Mouse (Mus musculus) layer of hippocampus, adult 2 months (tissue): ENCODE data around the gene Ntn5. TPM values are rescaled to one million over a fixed set of nuclear protein-coding genes. Genes with fewer than 3 reads are reported as not detected.

ENCODE experiments used
- DNase-seq, 2 experiments: peaks; one replicate each; pipeline ENCODE4 v3.0.0; 2022; ENCODE audit warnings: low spot score in 2 of 2
- H3K27ac ChIP-seq: fragments of 200-600 bp; 2 replicates; pipeline ENCODE4 v1.8.1; 2022
- H3K4me3 ChIP-seq: fragments of 200-600 bp; 2 replicates; pipeline ENCODE4 v1.8.1; 2022; ENCODE audit warnings: mild to moderate bottlenecking
- CTCF ChIP-seq: fragments of 200-600 bp; conservative IDR thresholded peaks from 2 replicates; pipeline ENCODE4 v1.8.1; 2022; ENCODE audit warnings: antibody characterized with exemption, mild to moderate bottlenecking, moderate library complexity
- total RNA-seq, 2 experiments: library from RNA; stranded (reverse); gene quantifications; 2 replicates each; pipeline ENCODE4 v1.2.3; 2021

Ntn5 gene
- total RNA-seq, 2 experiments from 2014 or later = 6.3 to 9.3 TPM

DNA sequence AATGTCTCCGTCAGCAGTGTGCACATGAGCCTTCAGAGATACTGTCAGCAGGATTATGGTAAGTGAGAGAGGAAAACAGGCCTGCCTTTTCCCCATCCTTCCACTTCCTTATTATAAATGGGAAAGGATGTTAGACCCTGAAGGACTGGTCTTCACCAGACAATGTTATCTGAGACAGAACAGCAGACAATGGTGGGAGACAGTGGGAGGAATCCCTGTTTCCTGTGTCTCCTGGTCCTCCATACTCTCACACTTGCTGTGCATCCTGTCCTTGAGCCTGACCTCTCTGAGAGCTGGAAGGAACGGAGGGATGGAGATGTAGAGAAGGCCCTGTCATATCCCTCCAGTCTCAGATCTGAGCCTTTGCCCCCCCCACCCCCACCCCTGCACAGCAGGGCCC lies 8.5 kb downstream of the Ntn5 start:
- Histone ChIP-seq H3K4me3 (no peak overlapping the region), H3K27ac (no peak overlapping the region)
- no peak for DNase-seq
- no peak for TF ChIP-seq CTCF

DNA sequence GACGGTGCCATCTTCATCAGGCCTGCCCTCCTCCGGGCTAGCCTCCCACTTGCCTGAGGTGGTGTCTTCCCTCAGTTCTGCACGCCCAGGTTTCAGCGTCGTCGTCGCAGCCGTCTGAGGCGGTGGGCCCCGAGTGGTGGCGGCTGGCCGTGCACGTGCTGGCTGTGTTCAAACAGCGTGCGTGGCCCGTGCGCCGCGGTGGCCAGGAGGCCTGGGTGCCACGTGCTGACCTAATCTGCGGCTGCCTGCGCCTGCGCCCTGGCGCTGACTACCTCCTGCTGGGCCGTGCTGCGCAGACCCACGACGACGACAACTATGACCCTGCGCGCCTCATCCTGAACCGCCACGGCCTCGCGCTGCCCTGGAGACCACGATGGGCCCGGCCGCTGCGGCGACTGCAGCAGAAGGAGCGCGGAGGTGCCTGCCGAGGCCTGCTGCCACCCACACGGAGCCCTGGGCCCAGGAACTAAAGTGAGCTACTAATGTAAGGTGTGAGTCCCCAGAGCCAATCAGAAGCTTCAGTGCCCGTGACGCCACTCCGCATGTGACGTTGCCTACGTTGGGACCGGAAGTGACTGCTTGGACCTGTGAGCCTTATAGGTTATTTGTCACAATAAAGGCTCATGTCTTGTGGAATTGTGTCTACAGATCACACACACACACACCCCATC lies 10.2 kb downstream of the Ntn5 start, which contains the start of gene Sec1:
Sec1 (minus strand) TSS at position 482 of the 671 bp plus-strand sequence.
- no peak within 1 kb of the TSS for H3K27ac ChIP-seq
- DNase-seq = no peak
- H3K4me3 ChIP-seq = no peak within 1 kb of the TSS
- no peak for TF ChIP-seq CTCF

DNA sequence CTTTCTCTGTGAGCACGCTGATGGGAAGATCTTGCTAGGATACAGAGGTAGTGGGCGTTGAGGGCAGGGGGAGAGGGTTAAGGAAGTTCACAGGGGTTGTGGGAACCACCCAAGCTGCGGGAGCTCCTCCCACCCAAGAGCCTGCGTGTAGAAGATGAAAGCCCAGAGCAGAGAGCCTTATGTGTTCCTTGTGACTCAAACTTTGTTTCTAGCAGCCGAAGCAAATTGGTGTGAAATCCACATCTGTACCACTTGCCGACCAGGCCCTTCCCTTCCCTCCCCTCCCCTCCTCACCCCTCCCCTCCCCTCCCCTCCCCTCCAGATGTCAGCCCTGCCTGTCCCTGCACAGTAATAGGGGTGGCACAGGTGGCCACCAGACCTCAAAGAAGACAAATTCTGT lies 11.3 kb downstream of the Ntn5 start:
- H3K27ac ChIP-seq = no peak overlapping the region
- TF ChIP-seq CTCF = no peak
- H3K4me3 ChIP-seq = no peak overlapping the region
- no peak for DNase-seq

DNA sequence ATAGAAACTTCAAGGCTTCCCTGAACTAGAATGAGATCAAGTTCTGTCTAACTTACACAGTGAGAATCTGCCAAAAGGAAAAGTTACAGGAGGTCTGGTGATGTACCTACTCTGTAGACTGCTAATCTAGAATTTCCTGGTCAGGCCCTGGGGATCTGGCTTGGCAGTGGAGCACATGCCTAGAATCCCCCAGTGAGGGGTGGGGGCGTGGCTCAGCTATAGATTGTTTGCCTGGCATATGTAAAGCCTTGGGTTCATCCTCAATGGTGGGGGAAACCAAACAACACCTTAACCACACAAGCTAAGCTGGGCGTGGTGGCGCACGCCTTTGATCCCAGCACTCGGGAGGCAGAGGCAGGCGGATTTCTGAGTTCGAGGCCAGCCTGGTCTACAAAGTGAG lies 14.1 kb downstream of the Ntn5 start:
- no peak overlapping the region for H3K27ac ChIP-seq
- no peak for TF ChIP-seq CTCF

DNA sequence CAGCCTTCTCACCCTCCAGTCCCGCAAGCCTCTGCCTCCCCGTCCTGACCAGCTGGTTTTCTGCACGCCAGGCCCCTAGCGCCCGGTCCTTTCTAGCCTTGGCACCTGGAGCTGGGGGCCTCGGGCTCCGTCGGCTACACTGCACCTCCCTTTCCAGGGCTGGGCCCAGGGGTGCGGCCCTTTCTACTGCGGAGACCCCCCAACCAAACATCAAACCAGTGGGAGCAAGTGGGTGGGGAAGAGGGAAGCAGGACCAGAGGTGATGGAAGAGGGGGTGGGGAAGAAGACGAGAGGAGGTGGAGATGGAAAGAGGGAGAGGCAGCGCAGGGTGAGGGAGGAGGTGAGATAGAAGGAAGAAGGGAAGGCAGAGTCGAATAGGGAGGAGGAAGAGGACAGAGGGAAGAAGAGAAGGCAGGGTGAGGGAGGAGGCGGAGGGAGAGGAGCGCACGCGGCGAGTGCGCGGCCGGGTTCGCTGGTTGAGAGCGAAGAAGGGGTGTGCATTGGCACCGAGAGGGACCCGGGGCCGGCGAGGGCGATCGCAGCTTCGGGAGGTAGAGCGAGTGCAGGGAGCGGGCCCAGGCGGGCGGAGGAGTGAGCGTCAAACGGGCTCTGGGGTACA lies 15.8 kb downstream of the Ntn5 start, which contains the start of gene Car11:
Car11 (plus strand) TSS at position 321 of the 619 bp plus-strand sequence.
- no peak for TF ChIP-seq CTCF
- peak within 1 kb of the TSS; percentile 57 for H3K4me3 ChIP-seq
- no peak for DNase-seq
- H3K27ac ChIP-seq = peak within 1 kb of the TSS; percentile 98

More for the DNA sequence above, 14.1 kb downstream of the Ntn5 start:
- no peak for DNase-seq
- no peak overlapping the region for H3K4me3 ChIP-seq

DNA sequence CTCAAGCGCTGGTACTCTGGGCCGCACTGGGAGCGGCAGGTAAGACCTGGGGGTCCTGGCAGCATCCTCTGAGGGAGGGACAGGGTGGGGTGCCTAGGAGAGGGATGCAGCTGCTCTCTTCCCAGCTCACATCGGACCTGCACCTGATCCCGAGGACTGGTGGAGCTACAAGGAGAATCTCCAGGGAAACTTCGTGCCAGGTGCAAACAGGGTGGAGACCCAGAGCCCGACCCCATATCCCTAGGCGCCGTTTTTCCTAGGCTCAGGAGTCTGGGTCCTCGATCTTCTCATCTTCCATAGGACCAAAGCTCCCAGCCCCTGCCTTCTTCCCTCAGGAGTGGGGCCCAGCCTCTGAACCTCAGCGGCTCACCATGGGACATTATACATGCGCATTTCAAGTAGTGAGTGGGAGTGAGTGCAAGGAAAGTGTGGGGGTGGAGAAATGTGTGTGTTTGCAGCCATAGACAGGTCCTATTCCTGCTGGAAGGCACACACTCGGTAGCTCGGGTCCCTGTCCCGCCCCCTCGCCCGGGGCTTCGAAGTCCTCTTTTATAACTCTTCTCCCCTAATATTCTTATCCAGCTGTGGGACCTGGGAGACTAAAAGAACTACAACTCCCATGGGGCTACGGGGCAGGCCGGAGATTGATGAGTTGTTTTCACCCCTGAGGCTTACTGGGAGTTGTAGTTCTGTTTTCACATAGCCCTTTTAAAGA lies 16.6 kb downstream of the Ntn5 start:
- peak; percentile 83 to 87 for DNase-seq
- H3K27ac ChIP-seq = peak overlapping the region; percentile 98
- no peak for TF ChIP-seq CTCF
- peak overlapping the region; percentile 57 for H3K4me3 ChIP-seq

DNA sequence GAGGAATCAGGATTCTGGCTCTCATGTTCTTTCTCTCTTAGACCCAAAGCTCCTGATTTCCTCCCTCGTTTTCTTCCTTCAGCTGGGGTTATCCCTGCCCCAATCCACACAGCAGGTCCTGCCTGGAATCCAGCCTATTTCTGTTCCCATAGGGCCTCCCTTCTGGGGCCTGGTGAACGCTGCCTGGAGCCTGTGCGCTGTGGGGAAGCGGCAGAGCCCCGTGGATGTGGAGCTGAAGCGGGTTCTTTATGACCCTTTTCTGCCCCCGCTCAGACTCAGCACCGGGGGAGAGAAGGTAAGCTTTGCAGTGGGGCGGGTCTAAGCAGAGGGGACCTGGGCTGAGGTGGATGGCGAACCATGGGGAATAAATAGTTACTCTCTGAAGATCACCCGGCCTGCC lies 17.2 kb downstream of the Ntn5 start:
- peak overlapping the region; percentile 98 for H3K27ac ChIP-seq
- no peak for DNase-seq
- no peak for TF ChIP-seq CTCF
- peak overlapping the region; percentile 57 for H3K4me3 ChIP-seq

DNA sequence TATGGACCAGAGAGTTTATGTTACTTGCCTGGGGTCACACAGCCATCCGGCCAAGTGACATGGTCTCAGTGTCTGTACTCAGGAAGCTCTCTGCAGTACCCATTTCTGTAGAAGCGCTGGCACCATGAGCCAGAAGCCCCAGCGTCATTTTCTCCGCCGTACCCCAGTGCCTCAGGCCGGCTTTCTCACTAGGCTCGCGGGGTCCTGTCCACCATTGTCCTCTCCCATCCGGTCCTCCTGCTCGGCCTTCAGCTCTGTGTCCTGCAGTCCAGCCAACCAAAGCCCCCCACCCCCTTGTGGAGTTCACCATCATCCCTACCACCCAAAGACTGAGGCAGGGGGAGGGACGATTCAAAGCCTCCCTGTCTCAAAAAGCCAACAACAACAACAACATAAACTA lies 17.8 kb downstream of the Ntn5 start:
- DNase-seq = no peak
- H3K27ac ChIP-seq = peak overlapping the region; percentile 98
- H3K4me3 ChIP-seq = peak overlapping the region; percentile 57
- TF ChIP-seq CTCF = no peak

DNA sequence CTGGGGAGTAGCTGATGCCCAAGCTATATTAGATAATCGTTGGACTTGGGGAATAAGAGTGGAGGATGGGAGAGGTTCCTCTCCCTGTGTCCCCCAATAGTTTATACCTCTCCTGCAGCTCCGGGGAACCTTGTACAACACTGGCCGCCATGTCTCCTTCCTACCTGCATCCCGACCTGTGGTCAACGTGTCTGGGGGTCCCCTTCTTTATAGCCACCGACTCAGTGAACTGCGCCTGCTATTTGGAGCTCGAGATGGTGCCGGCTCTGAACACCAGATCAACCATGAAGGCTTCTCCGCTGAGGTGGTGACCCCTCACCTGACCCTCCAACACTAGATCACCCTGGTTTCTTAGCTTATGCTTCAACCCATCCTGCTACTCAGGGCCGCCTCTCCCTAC lies 18.5 kb downstream of the Ntn5 start:
- no peak for DNase-seq
- peak overlapping the region; percentile 99; the same call in 1 of the 2 replicates for H3K27ac ChIP-seq
- no peak for TF ChIP-seq CTCF
- no peak overlapping the region for H3K4me3 ChIP-seq

DNA sequence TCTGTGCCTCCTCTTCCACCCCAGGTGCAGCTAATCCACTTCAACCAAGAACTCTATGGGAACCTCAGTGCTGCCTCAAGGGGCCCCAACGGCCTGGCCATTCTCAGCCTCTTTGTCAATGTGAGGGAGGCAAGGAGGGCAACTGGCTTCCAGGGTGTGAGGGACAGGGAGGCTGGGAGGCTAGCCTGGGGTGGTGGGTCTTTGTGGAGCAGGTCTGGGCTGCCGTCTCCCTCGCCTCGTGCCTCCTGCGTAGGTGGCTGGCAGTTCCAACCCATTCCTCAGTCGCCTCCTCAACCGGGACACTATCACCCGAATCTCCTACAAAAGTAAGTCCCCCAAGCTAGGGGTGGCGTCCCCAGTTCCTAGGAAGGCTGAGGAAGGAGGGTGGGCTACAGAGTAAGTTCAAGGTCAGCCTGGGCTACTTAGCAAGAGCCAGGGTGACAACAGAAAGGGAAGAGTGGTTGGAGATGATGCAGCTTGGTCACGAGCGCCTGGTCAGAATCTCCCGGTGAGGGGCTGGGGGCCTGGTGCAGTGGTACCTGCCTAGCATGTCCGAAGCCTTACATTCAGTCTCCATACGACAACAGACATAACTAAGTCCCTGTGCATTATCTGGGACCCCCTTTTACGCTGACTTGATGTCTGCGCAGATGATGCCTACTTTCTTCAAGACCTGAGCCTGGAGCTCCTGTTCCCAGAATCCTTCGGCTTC lies 19.1 kb downstream of the Ntn5 start:
- DNase-seq = no peak
- TF ChIP-seq CTCF = no peak
- Histone ChIP-seq H3K27ac (peak overlapping the region; percentile 99), H3K4me3 (peak overlapping the region; percentile 72; the same call in 1 of the 2 replicates)

DNA sequence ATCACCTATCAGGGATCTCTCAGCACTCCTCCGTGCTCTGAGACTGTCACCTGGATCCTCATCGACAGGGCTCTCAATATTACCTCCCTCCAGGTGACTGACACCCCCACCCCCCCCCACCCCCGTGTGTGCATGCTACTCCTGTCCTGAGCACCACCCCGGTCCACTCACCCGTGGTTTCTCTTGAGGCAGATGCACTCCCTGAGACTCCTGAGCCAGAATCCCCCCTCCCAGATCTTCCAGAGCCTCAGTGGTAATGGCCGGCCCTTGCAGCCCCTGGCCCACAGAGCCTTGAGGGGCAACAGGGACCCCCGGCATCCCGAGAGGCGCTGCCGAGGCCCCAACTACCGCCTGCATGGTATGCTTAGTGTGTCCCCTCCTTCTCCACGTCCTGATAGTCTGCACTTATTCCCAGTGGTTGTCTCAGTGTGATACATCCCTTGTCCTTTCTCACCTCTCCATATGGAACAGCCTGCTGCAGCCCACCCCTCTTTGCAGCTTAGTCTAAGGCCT lies 19.8 kb downstream of the Ntn5 start:
- TF ChIP-seq CTCF = no peak
- Histone ChIP-seq H3K4me3 (peak overlapping the region; percentile 72), H3K27ac (peak overlapping the region; percentile 99)
- no peak for DNase-seq

DNA sequence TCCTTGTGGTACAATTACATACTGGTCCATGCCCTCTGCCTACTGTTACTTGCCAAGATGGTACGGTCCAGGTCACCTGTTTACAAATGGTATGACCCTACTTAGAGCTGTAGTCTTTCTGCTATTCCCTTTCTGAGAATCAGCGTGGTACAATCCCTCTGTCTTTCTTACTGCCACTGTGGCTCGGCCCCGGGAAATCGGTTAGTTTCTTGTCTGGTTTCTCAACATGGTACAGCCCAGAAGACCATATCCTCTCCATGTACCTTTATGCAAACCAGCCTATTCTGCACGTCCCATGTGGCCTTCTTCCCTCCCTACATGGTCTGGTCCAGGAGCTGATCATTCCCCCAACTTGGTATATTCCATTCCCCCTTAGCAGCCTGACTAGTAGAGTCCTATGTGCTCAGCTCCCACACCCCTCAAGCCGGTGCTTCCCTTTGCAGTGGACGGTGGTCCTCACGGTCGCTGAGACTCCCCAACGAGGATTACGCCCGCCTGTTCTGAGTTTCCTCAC lies 20.3 kb downstream of the Ntn5 start:
- Histone ChIP-seq H3K4me3 (peak overlapping the region; percentile 72), H3K27ac (peak overlapping the region; percentile 99)
- no peak for TF ChIP-seq CTCF
- DNase-seq = peak; percentile 74 to 84
